Mouse (Mus musculus) skeletal muscle tissue, postnatal 0 days (tissue): ENCODE measurements around the gene Ndrg2. TPM values are rescaled to one million over a fixed set of nuclear protein-coding genes. Genes with fewer than 3 reads are reported as not detected.

Experiments used
- polyA plus RNA-seq: library from polyadenylated mRNA; unstranded; fragments of >200 nt; fragmentation: Nextera tagmentation; extraction: Ambion mirVana; gene quantifications from 2 replicates; pipeline ENCODE4 v1.2.1, GENCODE M21; 2015

Gene Ndrg2
- 458 and 572 TPM in 2 replicates for polyA plus RNA-seq

DNA sequence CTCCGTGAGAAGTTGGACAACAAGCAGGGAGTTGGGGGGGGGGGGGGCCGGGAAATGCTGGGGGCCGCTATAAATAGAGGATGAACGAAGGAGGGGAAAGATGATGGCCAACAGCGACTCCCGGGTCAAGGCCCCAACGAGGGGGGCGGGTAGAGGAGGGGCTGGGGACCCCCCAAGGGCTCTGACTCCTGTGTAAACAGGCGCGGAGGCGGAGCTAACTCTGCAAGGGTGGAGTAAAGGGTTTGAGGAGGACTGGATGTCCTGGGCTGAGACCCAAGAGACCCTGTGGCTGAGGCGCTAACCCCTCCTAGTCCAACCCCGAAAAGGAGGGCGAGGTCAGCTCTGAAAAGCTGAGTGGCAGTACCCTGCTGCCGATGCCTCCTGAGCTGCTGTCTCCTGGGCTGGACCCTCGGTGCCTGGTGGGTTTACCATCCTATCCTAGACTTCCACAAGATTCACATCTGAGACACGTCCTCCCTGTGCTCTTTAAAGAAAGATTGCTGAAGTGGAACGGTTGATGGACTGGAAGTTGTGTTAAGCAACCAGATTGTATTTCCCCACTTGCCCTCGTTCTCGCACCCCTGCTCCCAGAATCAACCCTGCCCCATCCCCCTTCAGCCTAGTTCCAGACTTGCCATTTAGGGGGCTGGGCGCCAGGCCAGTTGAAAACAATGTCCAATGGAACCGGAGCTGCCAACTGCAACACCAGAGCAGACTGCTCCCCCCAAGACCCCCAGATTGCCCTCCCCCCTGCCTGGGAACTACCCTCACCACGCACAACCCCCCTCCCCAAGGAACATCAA is at the start of gene Ndrg2:
Ndrg2 (minus strand) TSS at position 199 of the 803 bp plus-strand sequence.

GRCm38 (mm10) chr14:51922571-51922865 is 8.6 kb upstream of the Ndrg2 start, which contains the start of gene Rnase13:
Rnase13 (minus strand) TSS chr14:51922773.

GRCm38 (mm10) chr14:51918125-51918524 is 4.2 kb upstream of the Ndrg2 start, which contains the start of gene Tppp2:
Tppp2 (plus strand) TSS chr14:51918425.

DNA sequence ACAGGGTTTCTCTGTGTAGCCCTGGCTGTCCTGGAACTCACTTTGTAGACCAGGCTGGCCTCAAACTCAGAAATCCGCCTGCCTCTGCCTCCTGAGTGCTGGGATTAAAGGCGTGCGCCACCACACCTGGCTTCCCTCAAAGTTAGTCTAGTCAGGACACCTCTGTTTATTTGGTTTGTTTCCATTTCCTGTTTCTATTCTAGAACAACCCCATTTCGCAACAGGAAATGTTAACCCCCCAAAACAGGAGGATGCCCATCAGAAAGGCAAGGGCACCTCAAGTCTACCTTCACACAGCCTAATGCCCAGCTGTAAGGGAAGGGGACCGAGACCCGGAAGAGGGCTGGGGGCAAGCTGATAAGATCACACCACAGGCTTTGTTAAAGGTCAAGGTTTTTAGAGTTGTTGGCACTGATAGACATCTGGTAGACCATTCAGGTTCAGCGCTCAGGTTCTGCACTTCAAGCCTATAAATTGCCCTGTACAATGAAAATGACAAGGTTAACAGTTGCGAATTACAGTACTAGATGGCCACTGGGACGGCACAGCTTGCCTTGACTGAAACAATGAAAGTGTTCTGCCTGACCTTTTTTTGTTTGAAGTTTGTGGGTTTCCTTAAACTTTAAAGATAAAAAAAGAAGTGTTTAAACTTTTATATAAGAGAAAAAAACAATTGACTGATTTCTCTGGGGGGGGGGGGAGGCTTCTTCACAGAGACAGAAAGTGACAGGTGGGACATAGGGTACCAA is 21.6 kb downstream of the Ndrg2 start, which contains the start of gene Slc39a2:
Slc39a2 (plus strand) TSS at position 699 of the 749 bp plus-strand sequence.

GRCm38 (mm10) chr14:51884598-51885331 is 29.2 kb downstream of the Ndrg2 start, which contains the start of gene Mettl17:
Mettl17 (plus strand) TSS chr14:51884842.

Other genes with a start within 250 kb of the Ndrg2 start
- gene Gm17079, start 218.7 kb downstream of the Ndrg2 start, polyA plus RNA-seq: not detected in 2 replicates
- gene Gm5800, start 197.0 kb downstream of the Ndrg2 start, polyA plus RNA-seq: not detected in 2 replicates
- gene Ang4, start 140.6 kb downstream of the Ndrg2 start, polyA plus RNA-seq: not detected in 2 replicates
- gene AY358078, start 114.1 kb downstream of the Ndrg2 start, polyA plus RNA-seq: not detected in 2 replicates
- gene Ear6, start 60.5 kb downstream of the Ndrg2 start, polyA plus RNA-seq: not detected in 2 replicates
- 17.5 and 17.6 TPM in 2 replicates for gene Mettl17, start 29.3 kb downstream of the Ndrg2 start, polyA plus RNA-seq
- 0.08 and 0.66 TPM in 2 replicates for gene Slc39a2, start 21.3 kb downstream of the Ndrg2 start, polyA plus RNA-seq
- gene Tppp2, start 4.3 kb upstream of the Ndrg2 start, polyA plus RNA-seq: not detected in 2 replicates
- not detected in 2 replicates for gene Rnase13, start 8.6 kb upstream of the Ndrg2 start, polyA plus RNA-seq
- 52.4 and 58.5 TPM in 2 replicates for gene Arhgef40, start 70.6 kb upstream of the Ndrg2 start, polyA plus RNA-seq
- 0.61 TPM in 1 of 2 replicates, not detected in the other for gene Tmem253, start 101.5 kb upstream of the Ndrg2 start, polyA plus RNA-seq
- gene Zfp219, start 106.6 kb upstream of the Ndrg2 start, polyA plus RNA-seq: 7.3 and 9.4 TPM in 2 replicates
- not detected in 2 replicates for gene Olfr221, start 128.3 kb upstream of the Ndrg2 start, polyA plus RNA-seq
- 132 and 150 TPM in 2 replicates for gene Hnrnpc, start 189.9 kb upstream of the Ndrg2 start, polyA plus RNA-seq
- 18.3 and 19.3 TPM in 2 replicates for gene Rpgrip1, start 196.5 kb upstream of the Ndrg2 start, polyA plus RNA-seq